Mouse (Mus musculus) layer of hippocampus, adult 8-10 months (tissue): ENCODE data around the gene Sipa1. TPM values are rescaled to one million over a fixed set of nuclear protein-coding genes. Genes with fewer than 3 reads are reported as not detected.
"Not testable (repeated sequence)": the region's sequence is repeated elsewhere in the genome, so short reads cannot be mapped to it uniquely, and the experiment has no call there.

Source experiments
- DNase-seq, 2 experiments: peaks; one replicate each; pipeline ENCODE4 v3.0.0; 2022; ENCODE audit warnings: low spot score in 2 of 2
- total RNA-seq, 4 experiments: library from RNA; stranded (reverse); gene quantifications; 2 replicates each; pipeline ENCODE4 v1.2.4; 2022

Sipa1 gene
- total RNA-seq, 4 experiments from 2014 or later: 16.2 to 20.4 (median 19.4) TPM

DNA sequence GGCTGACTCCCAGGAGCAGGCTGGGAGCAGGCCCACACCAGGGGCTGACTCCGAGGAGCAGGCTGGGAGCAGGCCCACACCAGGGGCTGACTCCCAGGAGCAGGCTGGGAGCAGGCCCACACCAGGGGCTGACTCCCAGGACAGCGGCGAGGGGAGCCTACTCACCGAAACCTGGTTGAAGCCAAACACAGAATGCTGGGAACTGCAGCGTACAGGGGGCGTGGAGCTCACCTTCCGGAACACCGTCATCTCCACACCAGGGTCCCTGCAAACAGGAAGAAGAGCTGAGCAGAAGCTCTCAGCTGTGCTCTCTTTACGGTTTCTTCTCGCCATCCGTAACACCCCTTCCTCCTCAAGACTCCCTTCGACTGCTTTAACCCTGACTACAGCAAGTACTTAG is 23.4 kb upstream of the Sipa1 start:
- DNase-seq: not testable (repeated sequence)

DNA sequence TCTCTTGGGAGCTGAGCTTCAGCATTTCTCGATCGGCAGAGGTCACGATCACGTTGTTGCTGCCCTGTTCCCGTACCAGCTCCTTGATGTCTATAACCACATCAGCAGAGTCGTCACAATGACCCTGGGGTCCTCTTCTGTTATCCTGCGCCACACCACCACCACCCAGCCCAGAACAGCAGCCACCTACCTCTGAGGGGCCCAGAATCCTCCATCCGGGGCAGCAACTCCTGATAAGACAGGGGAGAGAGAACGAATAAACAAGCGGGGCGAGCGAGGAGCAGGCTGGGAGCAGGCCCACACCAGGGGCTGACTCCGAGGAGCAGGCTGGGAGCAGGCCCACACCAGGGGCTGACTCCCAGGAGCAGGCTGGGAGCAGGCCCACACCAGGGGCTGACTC is 22.9 kb upstream of the Sipa1 start:
- DNase-seq: no peak

GRCm38 (mm10) chr19:5685861-5686260 is 22.4 kb upstream of the Sipa1 start:
- DNase-seq: no peak

DNA sequence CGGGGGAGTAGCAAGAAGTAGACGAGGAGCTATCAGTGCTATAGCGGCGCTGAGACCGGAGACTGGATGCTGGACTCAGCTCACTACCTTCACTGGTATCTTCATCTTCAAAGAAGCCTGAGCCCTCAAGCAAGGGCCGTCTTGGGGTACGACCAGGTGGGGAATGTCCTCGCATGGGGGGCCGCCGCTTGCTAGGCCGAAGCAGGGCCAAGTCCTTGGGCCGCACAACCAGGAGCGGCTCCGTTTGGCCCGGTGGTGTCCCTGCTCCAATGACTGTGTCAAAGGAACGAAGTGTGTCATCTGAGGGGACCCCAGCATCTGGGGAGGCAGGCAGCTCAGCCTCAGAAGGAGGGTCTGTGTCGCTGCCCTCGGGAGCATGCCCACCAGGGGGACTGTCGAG is 21.9 kb upstream of the Sipa1 start:
- no peak for DNase-seq

GRCm38 (mm10) chr19:5684985-5685384 is 21.5 kb upstream of the Sipa1 start:
- DNase-seq: no peak

- DNase-seq: no peak
These were observed 20.7 kb upstream of the Sipa1 start for GRCm38 (mm10) chr19:5684236-5684635.

- no peak for DNase-seq
These were observed 16.9 kb upstream of the Sipa1 start for GRCm38 (mm10) chr19:5680432-5680831.

DNA sequence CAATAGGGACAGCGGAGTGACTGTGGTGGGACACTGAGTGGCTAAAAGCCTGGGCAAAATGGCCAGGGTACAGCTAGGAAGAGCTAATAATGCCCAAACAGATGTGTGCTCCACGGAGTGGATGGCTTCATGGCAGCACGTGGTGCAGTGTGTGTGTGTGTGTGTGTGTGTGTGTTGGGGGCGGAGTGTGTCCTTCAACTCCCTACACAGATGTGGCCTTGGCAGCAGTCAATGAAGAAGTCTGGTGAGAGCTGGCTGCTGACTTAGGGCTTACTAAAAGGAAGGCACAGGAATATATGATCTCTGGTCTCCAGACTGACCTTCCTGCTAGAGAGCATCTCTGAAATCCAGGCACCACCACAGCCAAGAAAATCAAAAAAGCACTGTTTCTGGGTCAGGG is 4.9 kb upstream of the Sipa1 start:
- no peak for DNase-seq

- DNase-seq: no peak
These were observed 2.9 kb upstream of the Sipa1 start for GRCm38 (mm10) chr19:5666386-5666785.

DNA sequence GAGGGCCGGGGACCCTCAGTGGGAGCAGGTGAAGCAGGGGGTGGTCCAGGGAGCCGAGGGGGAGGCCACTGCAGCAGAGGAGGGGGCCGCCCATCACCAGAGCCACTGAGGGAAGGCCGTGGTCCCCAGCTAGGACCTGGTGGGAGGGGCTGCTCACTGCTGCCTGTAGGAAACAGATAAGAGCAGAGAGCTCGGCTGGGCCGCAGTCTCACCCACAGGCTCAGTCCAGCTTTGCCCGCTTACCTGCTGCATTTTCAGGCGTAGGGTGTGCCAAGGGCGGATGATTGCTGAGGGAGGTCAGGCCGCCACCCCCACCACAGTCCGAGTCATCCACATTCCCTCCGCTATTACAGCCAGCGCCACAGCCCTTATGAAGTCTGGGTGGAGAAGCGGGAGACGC is 2.0 kb upstream of the Sipa1 start:
- DNase-seq: no peak

GRCm38 (mm10) chr19:5664669-5665257 is 1.3 kb upstream of the Sipa1 start:
- DNase-seq: no peak

DNA sequence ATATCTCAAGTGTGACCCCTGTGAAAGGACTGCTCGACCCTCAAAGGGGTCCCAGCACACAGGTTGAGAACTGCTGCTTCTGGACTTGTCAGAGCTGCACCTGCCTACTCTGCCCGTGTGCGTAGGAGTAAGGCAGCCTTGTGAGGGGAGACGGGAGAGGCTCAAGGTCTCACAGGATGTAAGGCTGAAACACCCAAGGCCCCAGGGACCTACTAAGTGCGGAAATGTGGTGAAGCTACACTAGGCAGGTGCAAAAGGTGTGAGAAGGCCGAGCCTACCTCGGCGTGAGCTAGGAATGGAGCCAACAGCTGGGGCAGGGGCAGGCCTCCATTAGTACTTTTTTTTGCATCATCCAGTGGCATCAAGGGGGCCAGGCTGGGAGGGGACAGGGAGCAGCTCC is 1.2 kb downstream of the Sipa1 start:
- no peak for DNase-seq

- DNase-seq: no peak
These were observed 2.4 kb downstream of the Sipa1 start for GRCm38 (mm10) chr19:5660942-5661751.

DNA sequence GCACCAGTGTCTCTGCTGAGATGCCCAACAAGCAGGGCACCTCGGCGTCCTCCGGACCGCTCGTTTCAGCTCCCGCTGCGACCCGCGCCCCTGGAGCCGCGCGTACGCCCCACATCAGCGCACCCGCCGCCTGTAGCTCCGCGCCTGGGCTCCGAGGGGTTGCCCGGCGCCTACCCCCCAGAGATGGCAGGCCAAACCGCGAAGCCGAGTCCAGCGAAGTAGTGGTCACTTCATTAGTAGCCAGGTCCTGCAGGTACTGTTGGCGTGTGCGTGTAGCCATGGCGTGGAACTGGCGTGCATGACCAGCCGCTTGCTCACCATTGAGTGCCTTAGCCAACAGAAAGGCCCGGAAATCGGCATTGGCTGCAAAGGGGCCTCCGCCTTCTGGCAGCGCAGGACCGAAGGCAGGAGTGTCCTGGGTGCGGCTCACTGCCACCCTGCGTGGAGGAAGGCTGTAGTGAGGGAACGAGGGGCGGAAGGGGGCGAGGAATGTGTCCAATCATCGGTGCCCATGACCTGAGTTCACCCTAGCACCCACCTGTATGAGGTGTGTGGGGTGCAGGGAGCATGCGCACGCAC is 8.7 kb downstream of the Sipa1 start:
- DNase-seq: no peak

- no peak for DNase-seq
These were observed 9.4 kb downstream of the Sipa1 start for GRCm38 (mm10) chr19:5653969-5654719.

DNA sequence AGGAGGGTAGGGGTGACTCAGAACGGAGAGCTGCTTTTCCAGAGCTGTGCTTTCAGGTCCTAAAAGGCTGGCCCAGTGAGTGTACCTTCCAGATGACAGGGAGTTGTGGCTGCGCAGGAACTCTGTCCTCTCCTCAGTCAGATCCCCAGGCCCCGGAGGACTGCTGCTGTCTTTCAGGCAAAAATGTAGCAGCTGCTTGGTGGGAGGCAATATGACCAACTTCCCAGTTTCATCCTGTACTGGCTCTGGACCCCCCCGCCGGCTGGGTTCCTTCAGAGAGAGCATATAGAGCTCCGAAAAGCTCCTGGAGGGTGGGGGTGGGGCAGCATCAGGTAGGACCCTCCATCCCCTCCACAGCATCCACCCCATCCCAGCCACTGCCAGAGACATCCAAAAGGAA is 10.9 kb downstream of the Sipa1 start:
- no peak for DNase-seq

DNA sequence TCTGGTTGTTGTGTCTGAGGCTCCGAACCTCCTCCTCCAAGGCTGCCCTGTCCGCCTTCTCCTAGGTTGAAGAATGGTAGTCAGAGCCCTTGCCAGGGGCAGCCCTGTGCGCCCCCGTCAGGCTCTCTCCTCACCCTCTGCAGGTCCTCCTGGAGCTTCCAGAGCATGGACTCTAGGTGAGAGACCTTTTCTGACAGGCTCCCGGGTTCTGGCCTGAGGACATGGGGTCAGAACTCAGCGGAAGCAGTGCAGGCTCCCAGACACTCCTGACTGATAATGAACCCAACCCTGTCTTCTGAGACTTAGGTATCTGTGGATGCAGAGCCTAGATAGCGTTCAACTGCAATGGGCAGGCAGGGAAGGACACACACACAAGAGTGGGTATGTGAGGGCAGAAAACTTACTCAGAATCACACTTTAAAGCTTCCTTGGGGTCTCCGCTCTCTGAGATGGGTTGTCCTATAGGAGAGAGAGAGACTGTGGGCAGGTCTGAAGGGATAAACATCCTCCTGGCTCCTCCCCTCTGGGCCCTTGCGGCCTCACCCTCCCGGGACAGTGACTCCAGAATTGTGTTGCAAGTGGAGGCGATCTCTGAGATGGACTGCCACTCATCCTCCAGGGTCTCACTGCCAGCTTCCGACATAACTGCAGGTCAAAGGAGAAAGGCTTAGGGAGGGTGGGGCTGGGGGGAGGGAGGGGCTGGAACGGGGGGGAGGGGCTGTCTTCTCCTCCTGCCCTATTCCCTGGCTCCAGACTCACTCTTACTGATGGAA is 11.8 kb downstream of the Sipa1 start:
- no peak for DNase-seq

- DNase-seq: no peak
These were observed 14.2 kb downstream of the Sipa1 start for GRCm38 (mm10) chr19:5649298-5649741.

DNA sequence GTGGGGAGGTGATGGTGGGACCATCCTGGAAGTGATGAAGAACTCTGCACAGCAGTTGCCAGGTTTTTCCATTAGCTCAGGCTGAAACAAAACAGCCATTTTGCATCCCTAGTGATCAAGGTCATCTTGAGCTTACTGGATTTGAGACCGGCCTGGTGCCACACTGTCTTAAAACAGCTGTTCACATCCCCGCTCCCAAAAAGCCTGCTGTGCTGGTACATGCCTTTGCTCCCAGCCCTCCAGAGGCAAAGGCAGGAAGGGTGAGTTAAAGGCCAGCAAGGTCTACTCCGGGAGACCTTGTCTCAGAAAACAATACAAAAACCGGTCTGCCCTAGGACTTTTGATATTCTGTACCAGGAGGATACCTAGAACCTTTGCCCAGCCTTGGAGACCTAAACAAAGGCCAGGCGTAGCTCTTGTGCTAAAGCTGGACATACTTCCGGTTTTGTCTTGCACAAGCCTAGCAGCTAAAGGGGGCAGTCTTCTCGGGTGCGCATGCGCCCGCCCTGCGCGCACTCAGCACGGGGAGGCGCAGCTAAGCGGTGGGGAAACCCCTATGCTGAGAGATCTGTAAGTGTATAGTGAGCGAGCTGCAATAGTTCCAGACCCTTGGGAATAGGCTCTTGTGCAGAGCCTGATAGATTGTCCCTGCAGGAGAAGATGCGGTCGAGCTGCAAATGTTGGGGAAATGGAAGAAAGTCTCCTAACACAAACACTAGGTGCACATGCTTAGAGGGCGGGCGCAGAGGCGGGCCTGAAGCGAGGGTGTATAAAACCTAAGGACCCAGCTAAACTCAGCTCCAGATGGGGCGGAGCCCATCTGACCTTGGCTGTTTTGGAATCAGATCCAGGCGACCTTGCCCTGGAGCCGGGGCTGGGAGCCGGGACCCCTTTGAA is 14.9 kb downstream of the Sipa1 start:
- DNase-seq: peak; percentile 78 to 80

- no peak for DNase-seq
These were observed 15.7 kb downstream of the Sipa1 start for GRCm38 (mm10) chr19:5647791-5648190.
